Mouse (Mus musculus) embryonic facial prominence, embryonic 11.5 days (tissue): Measurements from ENCODE around the gene Izumo2. TPM values are rescaled to one million over a fixed set of nuclear protein-coding genes. Genes with fewer than 3 reads are reported as not detected.

ENCODE experiments used
- ATAC-seq: fragments of 200-750 bp; cut with Nextera tagmentation; replicated peaks from 2 replicates; pipeline ENCODE4 v1.8.0; 2017; ENCODE audit warnings: low read depth; ENCODE audit not compliant: insufficient number of reproducible peaks, low FRiP score, low TSS enrichment
- DNase-seq: peaks from one replicate; pipeline ENCODE4 v3.0.0-alpha.2; 2015; ENCODE audit warnings: low spot score
- H3K27ac ChIP-seq: fragments of 300-500 bp; sonication (generic); replicated peaks from 2 replicates; pipeline ENCODE4 v1.5.1; 2014; ENCODE audit warnings: mild to moderate bottlenecking, low read depth, low read length, control low read depth
- H3K27me3 ChIP-seq: fragments of 300-500 bp; sonication (generic); 2 replicates; pipeline ENCODE4 v1.6.1; 2014; ENCODE audit warnings: mild to moderate bottlenecking, low read length, moderate library complexity, mixed read lengths; ENCODE audit not compliant: control insufficient read depth, insufficient read depth
- H3K36me3 ChIP-seq: fragments of 300-500 bp; sonication (generic); replicated peaks from 2 replicates; pipeline ENCODE4 v1.6.1; 2014; ENCODE audit warnings: low read depth, mild to moderate bottlenecking, low read length, moderate library complexity, mixed read lengths; ENCODE audit not compliant: control insufficient read depth, insufficient read depth
- H3K4me1 ChIP-seq: fragments of 300-500 bp; sonication (generic); 2 replicates; pipeline ENCODE4 v1.6.1; 2014; ENCODE audit warnings: low read length, mixed read lengths; ENCODE audit not compliant: control insufficient read depth, insufficient read depth
- H3K4me2 ChIP-seq: fragments of 300-500 bp; sonication (generic); 2 replicates; pipeline ENCODE4 v1.6.1; 2014; ENCODE audit warnings: low read depth, mild to moderate bottlenecking, control low read depth, low read length, moderate library complexity
- H3K4me3 ChIP-seq: fragments of 300-500 bp; sonication (generic); 2 replicates; pipeline ENCODE4 v1.5.1; 2014; ENCODE audit warnings: low read depth, low read length, control low read depth
- H3K9ac ChIP-seq: fragments of 300-500 bp; sonication (generic); replicated peaks from 2 replicates; pipeline ENCODE4 v1.6.1; 2014; ENCODE audit warnings: mild to moderate bottlenecking, control low read depth, low read length
- H3K9me3 ChIP-seq: fragments of 300-500 bp; sonication (generic); replicated peaks from 2 replicates; pipeline ENCODE4 v1.6.1; 2016; ENCODE audit warnings: mild to moderate bottlenecking, low read length, inconsistent platforms, mixed read lengths; ENCODE audit not compliant: control insufficient read depth
- WGBS: fragments of 180-500 bp; shearing (Covaris S2); extraction: QIAGEN DNeasy Blood & Tissue Kit; methylation state at CpG from one replicate; pipeline ENCODE4 v1.1.7; 2014; 5-methylcytosine and 5-hydroxymethylcytosine counted together
- polyA plus RNA-seq: library from polyadenylated mRNA; unstranded; fragments of >200 nt; fragmentation: Nextera tagmentation; extraction: Ambion mirVana; gene quantifications from 2 replicates; pipeline ENCODE4 v1.2.1, GENCODE M21; 2014

The Izumo2 gene
- polyA plus RNA-seq, 1 experiment from 2014 or later = not detected

DNA sequence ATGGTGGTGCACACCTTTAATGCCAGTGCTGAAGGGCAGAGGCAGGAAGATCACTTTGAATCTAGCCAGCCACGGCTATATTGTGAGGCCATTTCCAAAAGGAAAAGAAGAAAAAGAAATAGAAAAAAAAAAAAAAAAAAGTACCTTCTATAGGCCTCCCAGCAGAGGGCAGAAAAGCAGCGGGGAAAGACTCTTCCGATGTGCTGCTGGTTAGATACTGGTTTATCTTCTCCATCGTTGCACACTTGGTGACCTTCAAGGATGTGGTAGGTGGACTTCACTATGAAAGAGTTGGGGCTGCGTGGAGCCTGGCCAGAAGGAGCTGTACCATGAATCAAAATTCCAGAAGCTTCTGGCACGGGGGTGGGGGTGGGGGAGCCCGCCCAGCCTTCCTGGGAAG is 15.8 kb downstream of the Izumo2 start:
- Histone ChIP-seq H3K36me3 (no peaks in the 10 kb centered on the region), H3K27ac (no peak overlapping the region), H3K4me1 (no peaks in the 10 kb centered on the region), H3K9ac (no peak overlapping the region), H3K4me3 (no peak overlapping the region), H3K4me2 (no peak overlapping the region), H3K27me3 (no peaks in the 10 kb centered on the region), H3K9me3 (no peaks in the 10 kb centered on the region)
- WGBS = 24% methylated on average over 7 of the region's 7 CpGs
- no peak for ATAC-seq
- peak; percentile 33 for DNase-seq

DNA sequence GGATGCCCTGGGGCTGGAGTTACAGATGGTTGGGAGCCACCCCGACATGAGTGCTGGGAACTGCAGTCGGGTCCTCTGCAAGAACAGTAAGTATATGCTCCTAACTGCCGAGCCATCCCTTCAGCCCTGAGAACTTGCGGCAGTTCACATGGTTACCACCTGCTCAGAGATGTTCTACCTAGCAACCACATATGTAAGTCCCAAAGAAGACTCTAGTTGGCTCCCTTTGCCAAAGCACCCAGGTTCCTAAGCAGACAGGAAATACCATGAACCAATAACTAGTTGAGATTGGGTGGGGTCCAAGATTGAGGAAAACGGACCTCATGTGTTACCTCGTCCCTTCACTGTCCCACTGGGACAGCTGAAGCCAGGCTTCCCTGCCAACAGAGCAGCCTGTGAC is 17.8 kb downstream of the Izumo2 start:
- no peaks in the 10 kb centered on the region for H3K9me3 ChIP-seq
- H3K4me2 ChIP-seq = no peak overlapping the region
- no peak overlapping the region for H3K9ac ChIP-seq
- no peak overlapping the region for H3K4me3 ChIP-seq
- DNase-seq (no peak), ATAC-seq (no peak)
- H3K4me1 ChIP-seq = no peaks in the 10 kb centered on the region
- H3K27me3 ChIP-seq = no peaks in the 10 kb centered on the region
- WGBS = 77% methylated on average over 6 of the region's 6 CpGs
- no peaks in the 10 kb centered on the region for H3K36me3 ChIP-seq
- no peak overlapping the region for H3K27ac ChIP-seq

GRCm38 (mm10) chr7:44727151-44727550 is 18.6 kb downstream of the Izumo2 start:
- no peak for DNase-seq
- H3K4me3 ChIP-seq = no peak overlapping the region
- no peaks in the 10 kb centered on the region for H3K4me1 ChIP-seq
- H3K9ac ChIP-seq = no peak overlapping the region
- no peak for ATAC-seq
- no peaks in the 10 kb centered on the region for H3K9me3 ChIP-seq
- 69% methylated on average over 5 of the region's 5 CpGs for WGBS
- no peak overlapping the region for H3K27ac ChIP-seq
- H3K36me3 ChIP-seq = no peaks in the 10 kb centered on the region
- no peaks in the 10 kb centered on the region for H3K27me3 ChIP-seq
- H3K4me2 ChIP-seq = no peak overlapping the region

DNA sequence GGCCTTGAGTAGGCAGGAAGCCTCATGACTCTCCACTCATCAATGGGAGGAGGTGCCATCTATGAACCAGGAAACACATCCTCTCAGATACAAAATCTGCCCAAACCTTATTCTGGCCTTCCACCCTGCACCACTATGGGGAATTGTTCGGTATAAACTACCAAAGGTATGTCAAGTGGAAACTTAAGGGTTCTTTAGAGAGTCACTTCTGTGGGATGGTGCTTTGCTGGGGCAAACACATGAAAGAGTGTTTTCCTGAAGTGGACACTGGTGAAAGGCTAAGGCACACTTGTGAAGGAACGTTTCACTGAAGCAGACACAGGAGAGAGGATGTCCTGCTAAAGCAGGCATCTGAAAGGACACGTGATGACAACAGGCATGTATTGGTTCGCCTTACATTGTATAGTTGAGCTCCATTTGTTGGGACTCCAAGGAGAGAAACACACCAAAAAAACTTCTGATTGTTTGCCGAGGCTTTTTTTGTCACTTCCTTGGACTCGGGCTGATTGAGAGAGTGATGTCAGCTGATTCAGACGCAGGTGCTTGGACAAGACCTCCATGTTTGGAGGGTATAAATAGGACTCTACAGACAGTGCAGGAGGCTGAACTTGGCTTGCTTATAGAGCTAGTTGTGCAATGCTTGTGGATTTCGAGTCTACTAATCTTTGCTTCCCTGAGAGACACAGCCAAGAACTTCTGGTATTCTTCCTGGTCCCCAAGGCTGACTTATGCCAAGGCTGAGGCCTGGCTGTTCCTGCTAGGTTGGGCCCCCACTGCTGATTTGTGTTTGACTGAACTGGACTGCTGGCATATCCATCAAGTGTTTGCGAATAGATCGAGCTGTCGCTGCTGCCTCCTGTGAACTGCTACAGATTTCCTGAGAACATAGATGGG is 19.8 kb downstream of the Izumo2 start:
- WGBS = 82% methylated on average over 11 of the region's 11 CpGs

GRCm38 (mm10) chr7:44733723-44734122 is 25.2 kb downstream of the Izumo2 start:
- DNase-seq = no peak
- H3K27ac ChIP-seq = no peak overlapping the region
- H3K36me3 ChIP-seq = no peaks in the 10 kb centered on the region
- no peaks in the 10 kb centered on the region for H3K4me1 ChIP-seq
- H3K27me3 ChIP-seq = no peaks in the 10 kb centered on the region
- H3K9ac ChIP-seq = no peak overlapping the region
- ATAC-seq = no peak
- no peak overlapping the region for H3K4me3 ChIP-seq
- no peak overlapping the region for H3K4me2 ChIP-seq
- WGBS = 89% methylated on average over 9 of the region's 9 CpGs
- no peaks in the 10 kb centered on the region for H3K9me3 ChIP-seq

More for the DNA sequence above, 19.8 kb downstream of the Izumo2 start:
- ATAC-seq (no peak), DNase-seq (no peak)
- Histone ChIP-seq H3K9me3 (no peaks in the 10 kb centered on the region), H3K4me1 (no peaks in the 10 kb centered on the region), H3K27ac (no peak overlapping the region), H3K9ac (no peak overlapping the region), H3K27me3 (no peaks in the 10 kb centered on the region), H3K4me2 (no peak overlapping the region), H3K36me3 (no peaks in the 10 kb centered on the region), H3K4me3 (no peak overlapping the region)

GRCm38 (mm10) chr7:44741361-44741760 is 32.8 kb downstream of the Izumo2 start:
- Histone ChIP-seq H3K36me3 (no peaks in the 10 kb centered on the region), H3K9ac (no peak overlapping the region), H3K9me3 (no peaks in the 10 kb centered on the region), H3K27me3 (no peaks in the 10 kb centered on the region), H3K4me3 (no peak overlapping the region), H3K4me1 (no peaks in the 10 kb centered on the region), H3K27ac (no peak overlapping the region), H3K4me2 (no peak overlapping the region)
- DNase-seq (no peak), ATAC-seq (no peak)
- 83% methylated on average over 8 of the region's 8 CpGs for WGBS

DNA sequence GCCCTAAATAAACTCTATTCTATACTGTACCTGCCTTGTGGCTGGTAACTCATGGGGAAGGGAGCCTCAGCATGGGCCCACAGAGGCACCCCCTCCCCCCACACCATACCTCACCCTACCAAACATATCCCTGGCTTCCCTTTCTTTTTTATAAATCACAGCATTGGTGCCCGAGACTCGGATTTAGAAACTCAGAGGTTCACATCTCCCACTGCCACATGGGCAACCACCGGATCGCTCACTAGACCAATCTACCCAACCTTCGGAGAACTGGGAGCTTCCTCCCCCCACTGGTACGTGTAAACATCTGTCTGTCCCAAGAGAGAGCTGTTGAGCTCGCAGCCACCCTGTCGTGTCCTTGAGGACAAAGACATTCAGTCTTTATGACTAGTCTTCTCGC is 35.7 kb downstream of the Izumo2 start:
- no peak for DNase-seq
- H3K27ac ChIP-seq = no peak overlapping the region
- no peak overlapping the region; the same call in 1 of the 2 replicates for H3K9ac ChIP-seq
- no peak overlapping the region; the same call in 1 of the 2 replicates for H3K4me2 ChIP-seq
- ATAC-seq = no peak
- H3K27me3 ChIP-seq = no peaks in the 10 kb centered on the region
- WGBS = 34% methylated on average over 9 of the region's 9 CpGs
- no peaks in the 10 kb centered on the region for H3K9me3 ChIP-seq
- H3K4me1 ChIP-seq = no peaks in the 10 kb centered on the region
- H3K4me3 ChIP-seq = no peak overlapping the region
- H3K36me3 ChIP-seq = no peaks in the 10 kb centered on the region

DNA sequence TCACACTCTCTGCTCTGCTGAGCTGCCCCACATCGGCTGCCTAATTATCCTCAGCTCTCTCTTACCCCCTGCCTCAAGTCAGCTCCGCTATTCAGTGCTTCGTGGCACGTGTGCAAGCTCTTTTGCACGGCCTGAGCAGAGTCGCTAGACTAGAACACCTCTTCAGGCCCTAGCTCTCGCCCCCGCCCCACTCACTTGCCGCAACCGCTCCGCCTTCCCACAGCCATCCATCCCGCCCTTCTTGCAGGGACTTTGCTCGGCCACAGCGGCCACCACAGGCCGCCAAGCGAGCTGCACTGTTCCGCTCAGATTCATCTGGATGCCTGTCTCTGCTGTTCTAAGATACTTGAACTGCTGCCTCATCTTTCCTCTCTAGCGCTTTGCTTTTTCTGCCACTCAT is 36.5 kb downstream of the Izumo2 start:
- peak; percentile 26 for ATAC-seq

More for the DNA sequence above, 36.5 kb downstream of the Izumo2 start:
- peak overlapping the region; percentile 61 for H3K9ac ChIP-seq
- H3K27me3 ChIP-seq = no peaks in the 10 kb centered on the region
- H3K27ac ChIP-seq = no peak overlapping the region
- H3K4me3 ChIP-seq = peak overlapping the region; percentile 38
- peak overlapping the region; percentile 59 for H3K4me2 ChIP-seq
- H3K4me1 ChIP-seq = no peaks in the 10 kb centered on the region
- DNase-seq = peak; percentile 90
- no peaks in the 10 kb centered on the region for H3K36me3 ChIP-seq
- H3K9me3 ChIP-seq = no peaks in the 10 kb centered on the region
- WGBS = 0% methylated on average over 18 of the region's 18 CpGs
